Mouse (Mus musculus) lung, adult 18-20 months (tissue): Measurements from ENCODE around the gene Lhx5.

ENCODE experiments used
- DNase-seq, 2 experiments: peaks; one replicate each; pipeline ENCODE4 v3.0.0; 2022; ENCODE audit warnings: mixed read lengths in 2 of 2

Gene Lhx5

GRCm38 (mm10) chr5:120431649-120432485, at the start of gene Lhx5:
Gene Lhx5, plus strand, starts transcription at chr5:120431699.
- no peak for DNase-seq

GRCm38 (mm10) chr5:120386361-120386760, 45.1 kb upstream of the Lhx5 start:
- DNase-seq, result no peak

DNA sequence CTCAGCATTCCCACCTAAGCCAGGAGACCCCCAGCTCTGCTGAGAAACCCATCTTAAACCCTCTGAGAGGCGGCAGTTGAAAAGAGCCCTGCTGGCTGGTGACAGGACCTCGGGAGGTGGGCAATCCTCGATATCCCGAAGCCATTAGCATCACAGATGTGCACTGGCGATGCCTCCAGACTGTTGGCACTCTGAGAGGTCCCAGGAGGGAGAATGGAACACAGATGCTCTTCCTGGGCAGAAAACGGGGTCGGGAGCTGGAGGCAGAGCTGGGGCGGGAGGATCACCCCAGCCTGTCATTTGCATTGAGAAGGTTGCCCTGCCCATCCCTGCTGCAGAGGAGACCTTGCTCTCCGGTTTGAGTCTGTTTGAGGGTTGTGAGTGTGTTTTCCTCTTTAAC, 42.7 kb upstream of the Lhx5 start:
- DNase-seq, result no peak

- no peak for DNase-seq
Measured at GRCm38 (mm10) chr5:120389973-120390372, 41.5 kb upstream of the Lhx5 start.

DNA sequence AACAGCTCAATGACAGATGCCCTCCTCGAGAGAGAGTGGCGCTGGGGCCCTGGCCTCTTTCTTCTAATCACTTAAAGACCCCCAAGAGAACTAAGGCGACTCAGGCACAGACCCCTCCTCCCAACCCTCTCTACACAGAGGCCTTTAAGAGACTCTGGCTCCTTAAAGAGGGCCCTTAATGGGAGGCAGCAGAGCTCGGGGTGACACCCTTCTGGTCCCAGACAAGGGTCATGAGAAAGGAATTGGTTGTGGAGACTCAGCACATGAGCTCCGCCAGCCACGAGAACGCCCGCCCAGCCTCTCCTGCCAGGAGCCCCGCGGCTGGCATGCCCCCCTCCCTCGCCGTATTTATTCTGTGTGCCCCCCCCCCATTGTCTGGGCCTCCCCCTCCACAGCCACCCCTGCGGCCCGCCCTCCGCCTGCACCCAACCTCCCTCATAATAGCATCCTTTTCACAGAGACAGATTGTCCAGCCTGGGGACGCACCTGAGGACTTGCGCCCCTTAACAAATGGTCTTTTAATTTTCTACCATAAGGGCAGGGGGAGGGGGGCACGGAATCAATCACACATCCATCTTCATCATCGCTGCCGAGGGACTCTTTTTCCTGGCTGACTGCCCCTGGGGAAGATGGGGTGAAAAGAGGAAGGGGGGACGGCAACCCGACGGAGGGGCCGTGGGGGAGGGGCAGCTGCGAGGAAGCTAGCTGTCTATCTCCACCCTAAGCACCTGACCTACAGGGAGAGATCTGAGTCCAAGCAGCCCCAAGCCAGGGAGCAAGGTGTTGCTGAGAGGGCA, 37.4 kb upstream of the Lhx5 start:
- no peak for DNase-seq

DNA sequence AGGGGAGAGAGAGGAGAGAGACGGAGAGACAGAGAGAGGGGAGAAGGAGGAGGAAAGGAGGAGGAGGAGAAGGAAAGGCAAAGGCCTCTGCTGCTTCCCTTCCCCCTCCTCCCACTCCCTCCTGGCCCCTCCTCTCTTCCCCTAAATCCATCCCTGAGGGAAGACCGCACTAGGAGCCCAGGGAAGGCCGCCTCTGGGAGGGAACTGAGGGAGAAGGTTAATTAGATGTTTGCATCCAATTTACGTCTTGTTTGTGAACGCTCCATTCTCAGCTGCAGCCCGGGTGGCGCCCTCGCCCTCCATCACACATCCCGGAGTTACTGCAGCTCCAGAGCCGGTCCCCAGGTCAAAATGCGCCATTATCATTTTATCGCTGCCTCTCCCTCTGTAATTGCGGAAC, 33.5 kb upstream of the Lhx5 start:
- no peak for DNase-seq

DNA sequence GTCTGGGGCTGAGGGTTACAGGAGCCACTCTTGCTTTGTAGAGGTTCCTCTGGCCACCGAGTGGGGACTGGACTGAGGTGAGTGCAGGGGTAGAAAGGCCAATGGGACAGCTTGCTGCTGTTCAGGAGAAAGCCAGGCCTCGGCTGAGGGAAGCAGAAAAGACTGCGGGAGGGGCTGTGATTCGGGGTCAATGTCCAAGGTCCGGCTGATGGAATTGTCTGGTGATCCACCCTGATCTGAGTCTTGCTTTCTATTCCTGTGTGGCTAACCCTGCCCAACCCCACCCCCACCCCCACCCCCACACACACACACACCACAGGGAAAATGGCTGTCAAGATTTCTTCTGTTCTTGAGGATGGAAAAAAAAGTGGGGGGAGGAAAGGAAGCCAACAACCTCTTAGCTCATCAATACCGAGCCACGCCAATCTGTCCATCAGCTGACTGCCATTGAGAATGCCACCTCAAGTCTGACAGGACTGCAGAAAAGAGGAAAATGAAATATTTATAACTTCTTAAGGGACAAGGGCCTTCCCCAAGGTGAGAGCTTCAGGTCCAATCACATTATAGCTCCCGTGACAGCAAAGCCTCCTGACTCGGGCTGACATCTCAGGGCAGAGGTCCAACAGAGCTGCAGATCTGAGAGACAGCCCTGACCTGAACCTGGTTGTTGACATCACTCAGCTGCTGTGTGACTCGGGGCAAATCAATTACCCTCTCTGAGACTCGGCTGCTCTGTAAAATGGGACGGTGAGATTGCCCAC, 26.5 kb upstream of the Lhx5 start:
- DNase-seq, result no peak

GRCm38 (mm10) chr5:120408933-120409332, 22.6 kb upstream of the Lhx5 start:
- no peak for DNase-seq

DNA sequence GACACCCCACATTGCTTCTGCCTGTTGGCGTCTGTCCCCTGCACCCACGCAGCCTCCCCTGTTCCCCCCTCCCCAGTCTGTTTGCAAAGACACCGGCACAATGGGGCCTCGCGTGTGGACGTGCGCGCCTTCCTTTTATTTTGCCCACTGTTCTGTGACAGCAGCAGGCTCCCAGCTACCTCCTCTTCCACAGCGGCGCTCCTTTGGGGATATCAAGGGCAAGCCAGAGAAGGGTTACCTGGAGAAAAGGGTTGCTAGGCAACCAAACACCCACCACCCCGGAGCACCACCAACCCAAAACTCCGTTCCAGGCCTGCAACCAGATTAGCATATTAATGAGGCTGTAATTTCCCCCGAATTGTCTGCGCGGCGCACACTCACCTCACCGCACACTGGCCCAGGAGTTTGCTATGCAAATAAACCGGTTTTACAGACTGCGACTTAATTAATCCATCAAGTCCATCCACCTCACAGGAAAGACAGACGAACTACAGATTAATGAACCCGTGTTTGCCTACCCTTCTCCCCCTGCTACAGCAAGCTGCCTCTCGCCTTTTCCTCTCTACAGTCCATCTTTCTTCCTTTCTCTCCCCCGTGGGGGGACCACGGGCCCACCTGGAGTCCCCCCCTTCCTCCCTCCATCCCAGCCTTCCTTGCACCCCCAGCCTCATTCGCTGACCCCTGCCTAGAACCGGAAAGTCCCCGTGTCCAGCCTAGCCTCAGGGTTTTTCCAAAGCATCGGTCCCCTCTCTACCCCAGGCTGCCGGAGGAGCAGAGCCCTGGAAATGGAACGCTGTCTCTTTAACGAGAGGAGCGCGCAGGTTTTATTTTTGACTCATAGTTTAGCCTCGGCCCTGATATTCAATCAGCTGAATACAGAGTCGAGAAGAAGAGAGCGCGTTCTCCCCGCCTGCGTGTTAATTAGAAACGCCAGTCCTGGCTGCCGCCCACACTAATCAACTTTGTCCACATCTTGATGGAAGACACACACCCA, 21.8 kb upstream of the Lhx5 start:
- DNase-seq, result no peak

GRCm38 (mm10) chr5:120413436-120413835, 18.1 kb upstream of the Lhx5 start:
- DNase-seq, result no peak

GRCm38 (mm10) chr5:120420106-120420505, 11.4 kb upstream of the Lhx5 start:
- DNase-seq, result no peak

DNA sequence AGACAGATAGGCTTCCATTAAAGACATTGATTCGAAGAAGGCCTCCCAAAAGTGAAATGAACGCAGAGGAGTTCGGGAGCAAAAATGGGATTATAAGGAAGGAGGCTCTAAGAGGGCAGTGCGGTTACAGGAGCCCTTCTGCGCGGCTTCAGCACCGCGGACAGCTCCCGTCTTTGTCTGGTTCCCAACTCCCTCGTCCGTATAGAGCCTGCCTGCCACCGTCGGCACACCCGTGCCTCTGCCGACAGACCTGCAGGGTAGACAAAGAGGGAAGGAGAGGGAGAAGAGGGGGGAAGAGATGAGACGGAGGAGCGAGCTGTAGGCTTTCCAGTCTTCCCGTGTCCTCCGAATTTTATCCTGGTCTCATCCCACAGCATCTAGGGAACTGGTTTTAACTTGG, 7.5 kb upstream of the Lhx5 start:
- DNase-seq, result peak; percentile 12 to 28

DNA sequence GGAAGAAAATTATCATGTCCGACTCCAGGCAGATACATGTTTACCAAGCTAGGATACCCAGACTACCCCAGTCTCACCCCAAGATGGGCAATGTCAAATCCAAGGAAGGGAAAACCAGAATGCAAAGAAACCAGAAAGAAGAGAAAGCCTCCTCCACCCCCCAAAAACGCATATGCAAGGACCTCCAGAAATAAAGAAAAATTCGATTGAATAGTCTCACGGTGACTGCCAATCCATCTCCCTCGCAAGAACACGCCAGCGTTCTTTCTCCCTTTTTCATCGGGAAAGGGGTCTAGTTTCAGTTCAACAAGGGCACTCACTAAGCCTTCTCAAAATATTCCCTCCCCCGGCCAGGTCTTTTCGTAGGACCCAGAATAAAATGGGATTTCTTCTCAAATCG, 6.8 kb upstream of the Lhx5 start:
- no peak for DNase-seq

DNA sequence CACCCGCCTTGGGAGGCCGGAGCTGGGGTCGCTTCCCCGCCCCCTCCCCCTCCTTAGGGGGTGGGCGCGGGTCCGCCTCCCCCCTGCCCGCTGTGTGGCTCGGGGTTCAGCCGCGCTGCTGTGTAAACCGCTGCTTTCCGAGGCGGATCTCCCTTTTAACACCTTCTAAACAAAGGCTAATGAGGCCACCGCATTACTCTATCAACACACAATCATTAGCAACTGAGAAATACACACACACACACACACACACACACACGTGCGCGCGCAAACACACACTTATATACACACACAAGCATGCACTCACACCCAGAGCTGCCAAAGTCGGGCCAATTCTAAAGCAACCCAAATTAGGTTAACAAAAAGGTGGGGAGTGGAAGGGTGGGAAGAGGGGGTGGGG, 5.8 kb upstream of the Lhx5 start:
- DNase-seq, result no peak

DNA sequence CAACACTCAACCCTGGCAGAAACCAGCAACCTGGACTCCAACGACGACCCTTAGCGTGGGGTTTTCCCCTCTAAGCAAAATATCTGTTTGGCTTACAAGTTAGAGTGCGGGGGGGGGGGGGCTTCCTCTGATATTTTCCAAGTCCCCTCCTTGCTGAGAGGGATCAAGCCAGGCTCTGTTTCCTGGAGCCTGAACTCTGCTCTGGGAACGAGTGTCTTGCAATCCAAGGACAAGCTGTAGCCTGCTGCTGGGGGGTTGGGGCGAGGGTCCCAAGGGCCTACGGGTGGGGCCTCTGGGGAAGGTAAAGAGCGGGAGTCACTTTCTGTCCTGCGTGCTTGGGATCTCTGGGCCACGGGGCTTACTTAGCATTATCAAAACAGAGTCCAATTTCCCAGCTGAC, 4.9 kb upstream of the Lhx5 start:
- no peak for DNase-seq

DNA sequence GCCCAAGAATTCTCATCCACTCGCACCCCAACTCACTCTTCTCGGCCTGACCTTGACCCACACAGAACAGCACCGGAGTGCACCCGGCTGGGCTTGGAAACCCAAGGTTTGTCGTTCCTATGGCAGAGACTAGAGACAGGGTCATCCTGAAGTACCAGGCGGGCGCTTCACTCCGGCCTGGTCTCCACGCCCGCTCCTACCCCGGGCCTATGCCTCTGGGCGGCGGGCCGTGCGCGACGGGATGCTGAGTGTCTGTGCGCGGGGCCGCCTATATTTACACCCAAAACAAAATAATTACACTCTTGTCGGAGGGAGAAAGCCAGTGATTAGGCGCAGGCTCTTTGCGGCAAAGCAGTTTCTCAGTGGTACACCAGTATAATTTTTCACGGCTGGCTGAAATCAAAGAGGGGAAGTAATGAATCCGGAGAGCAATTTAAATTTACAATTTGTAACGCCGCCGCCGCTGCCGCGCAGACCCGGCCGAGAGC, 4.0 kb upstream of the Lhx5 start:
- no peak for DNase-seq

DNA sequence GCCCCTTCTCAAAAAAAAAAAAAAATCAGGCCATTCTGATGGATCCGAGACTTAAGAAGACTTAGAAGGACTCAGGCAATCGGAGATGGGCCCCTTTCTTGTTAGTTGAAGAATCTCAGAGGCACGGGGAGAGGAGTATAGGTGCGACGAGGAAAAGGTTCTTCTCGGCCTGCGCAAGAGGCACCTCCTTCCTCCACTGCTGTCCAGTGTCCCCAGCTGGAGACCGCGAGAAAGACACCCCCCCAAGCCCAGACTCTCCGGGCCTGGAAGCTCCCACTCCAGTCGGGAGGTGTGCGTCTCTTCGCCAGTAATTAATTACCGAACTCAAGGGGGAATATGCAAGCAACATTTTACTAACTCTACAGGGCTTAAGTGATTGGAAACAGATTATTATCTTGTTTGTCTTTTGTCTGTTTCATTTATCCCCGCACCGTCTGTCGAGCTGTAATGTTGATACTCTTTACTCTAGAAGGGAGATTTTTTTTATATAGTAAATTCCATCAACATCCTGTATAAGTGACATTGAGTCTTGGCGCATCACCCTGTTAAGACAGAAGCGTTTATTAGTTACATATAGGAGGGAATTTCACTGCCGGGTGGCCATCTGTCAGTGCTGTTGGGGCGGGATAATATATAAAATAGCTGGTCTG, 3.2 kb upstream of the Lhx5 start:
- no peak for DNase-seq

DNA sequence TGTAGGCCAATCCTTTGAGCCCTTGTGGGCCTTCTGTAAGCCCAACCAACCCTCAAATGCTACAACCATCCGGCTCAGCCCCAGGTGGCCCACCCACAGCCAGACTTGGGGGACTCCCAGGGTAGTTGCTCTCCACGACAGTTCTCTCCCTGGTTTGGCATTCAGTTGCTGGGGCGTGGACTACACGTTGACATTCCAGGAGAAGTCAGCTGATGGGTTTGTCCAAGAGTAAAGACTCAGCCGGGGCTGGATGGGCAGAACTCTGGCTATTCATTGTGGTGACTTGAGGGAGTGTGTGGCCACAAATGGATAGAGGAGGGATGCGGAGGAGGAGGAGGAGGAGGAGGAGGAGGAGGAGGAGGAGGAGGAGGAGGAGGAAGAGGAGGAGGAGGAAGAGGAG, 2.5 kb upstream of the Lhx5 start:
- DNase-seq, result no peak

DNA sequence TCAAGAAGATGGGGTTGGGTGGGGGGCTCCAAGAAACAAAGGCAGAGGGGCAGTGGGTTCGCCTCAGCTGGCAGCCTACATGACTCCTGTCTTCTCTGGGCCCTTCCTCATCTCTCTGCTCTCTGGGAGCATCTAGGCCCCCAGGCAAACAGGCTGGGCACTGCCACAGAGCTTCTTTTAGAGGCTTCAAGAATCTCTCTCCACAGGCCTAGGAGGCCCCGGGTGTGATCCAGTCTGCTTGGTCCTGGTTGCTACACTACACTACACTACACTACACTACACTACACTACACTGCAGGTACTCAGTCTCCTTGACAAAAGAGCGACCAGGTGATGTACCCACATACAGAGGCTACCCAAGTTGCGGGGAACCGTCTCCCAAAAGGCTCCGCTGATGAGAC, 1.8 kb upstream of the Lhx5 start:
- DNase-seq, result no peak

DNA sequence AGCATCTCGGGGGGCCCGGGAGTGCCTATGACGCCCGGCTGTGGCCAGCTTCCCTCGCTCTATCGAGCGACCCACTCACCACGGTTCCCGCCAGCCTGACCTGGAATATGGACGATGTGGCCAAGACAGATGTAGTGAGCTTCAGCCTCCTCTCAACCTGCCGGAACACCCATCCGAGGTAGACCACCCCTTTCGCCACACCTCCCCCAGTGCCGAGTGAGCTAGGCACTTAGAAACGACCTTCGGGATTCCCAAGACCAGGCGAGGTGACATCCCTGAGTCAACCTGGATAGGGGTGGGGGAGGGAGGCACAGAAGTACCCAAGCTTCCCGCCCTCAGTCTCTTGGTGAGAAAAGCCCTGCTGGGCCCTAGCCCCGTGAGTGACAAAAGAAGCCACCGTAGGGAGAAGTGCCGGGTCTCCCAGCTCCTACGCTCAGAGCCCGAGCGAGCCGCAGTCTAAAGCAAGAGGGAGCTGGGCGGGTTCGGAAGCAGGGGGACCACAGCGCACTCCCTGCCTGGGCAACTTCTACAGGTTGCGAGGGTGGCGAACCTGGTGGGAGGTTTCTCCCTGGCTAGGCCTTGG, 407 bp upstream of the Lhx5 start:
- DNase-seq, result no peak

- DNase-seq, result no peak
Measured at GRCm38 (mm10) chr5:120432486-120433015, 1.1 kb downstream of the Lhx5 start.
